ENCODE assay signal across 10 mouse cellular contexts in the genomic region with DNA sequence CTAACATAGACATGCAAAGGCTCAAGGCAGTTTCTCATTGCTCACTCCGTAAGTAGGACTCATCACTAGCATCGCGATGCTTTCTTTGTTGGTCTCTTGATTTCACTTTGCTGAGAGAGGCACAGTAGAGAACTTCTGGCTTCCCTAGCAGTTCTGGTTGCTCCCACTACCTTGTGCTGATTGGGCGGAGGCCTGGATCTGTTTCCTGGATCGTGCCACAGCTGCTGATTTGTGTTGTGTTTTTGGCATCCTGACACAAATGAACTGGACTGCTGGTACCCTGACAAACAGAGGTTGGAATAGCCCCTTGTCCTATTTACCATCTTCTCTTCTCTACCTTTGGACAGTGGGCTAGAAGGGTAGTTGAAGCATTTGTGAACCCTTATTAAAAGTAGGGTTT.
DNase-seq lines count a peak whose midpoint lies in the region; ATAC-seq lines count a peak whose summit lies in the region.
"Had no signal": no experiment of that assay in that cellular context is flagged by ENCODE, and none has a peak within 500 bp of the region (broad histone marks: within the 10 kb centered on the region; RNA-seq: fewer than 3 reads in every experiment).

No protein-coding gene starts in this region.

- intact Hi-C loops in gastrocnemius, postnatal 14 days (cut with DNase I; ENCODE audit: low total_unique reads), result no loop called here

- WGBS in heart, embryonic 14.5 days, result 68% methylated on average over 5 of the region's 5 CpGs
- 80% methylated on average over 5 of the region's 5 CpGs for WGBS in limb, embryonic 10.5 days
- WGBS in liver, embryonic 11.5 days, result 78% methylated on average over 5 of the region's 5 CpGs

- no peak overlapping the region for H3K4me2 ChIP-seq in heart, embryonic 14.5 days (ENCODE audit: low read length)
- H3K4me2 ChIP-seq in liver, embryonic 11.5 days, result no peak overlapping the region

- H3K9me3 ChIP-seq in heart, embryonic 14.5 days (ENCODE audit: control insufficient read depth, low read length), result no peaks in the 10 kb centered on the region
- H3K9me3 ChIP-seq in limb, embryonic 10.5 days (replicated peaks), result no peaks in the 10 kb centered on the region
- no peaks in the 10 kb centered on the region for H3K9me3 ChIP-seq in liver, embryonic 11.5 days (ENCODE audit: control insufficient read depth, low read length)

- no peaks in the 10 kb centered on the region for H3K27me3 ChIP-seq in heart, embryonic 14.5 days (ENCODE audit: control insufficient read depth, insufficient read depth, low read length)
- no peaks in the 10 kb centered on the region for H3K27me3 ChIP-seq in limb, embryonic 10.5 days (ENCODE audit: low read depth, poor library complexity, severe bottlenecking)
- no peaks in the 10 kb centered on the region for H3K27me3 ChIP-seq in liver, embryonic 11.5 days (replicated peaks; ENCODE audit: control insufficient read depth, insufficient read depth, low read length)
- H3K27me3 ChIP-seq: CH12.LX had no signal

- H3K4me3 ChIP-seq in heart, embryonic 14.5 days (ENCODE audit: control insufficient read depth in 1 of 2, insufficient read depth in 1 of 2, low read depth in 1 of 2, low read length in 2 of 2), result no peak overlapping the region
- H3K4me3 ChIP-seq in limb, embryonic 10.5 days, result no peak overlapping the region
- no peak overlapping the region for H3K4me3 ChIP-seq in liver, embryonic 11.5 days (ENCODE audit: low read depth, low read length)

- no peak for ATAC-seq in heart, embryonic 14.5 days (ENCODE audit: insufficient number of reproducible peaks, insufficient read depth, low FRiP score, low read depth)
- ATAC-seq in liver, embryonic 11.5 days (replicated peaks; ENCODE audit: low FRiP score), result no peak

- peak overlapping the region; percentile 14 to 17; a peak in 1 of 4 replicates for H3K27ac ChIP-seq in heart, embryonic 14.5 days (replicated peaks in 1 of 2; ENCODE audit: control insufficient read depth in 1 of 2, insufficient read depth in 1 of 2, low read depth in 2 of 2, low read length in 2 of 2)
- H3K27ac ChIP-seq in limb, embryonic 10.5 days, result peak overlapping the region; percentile 72; the same call in 1 of the 2 replicates
- no peak overlapping the region for H3K27ac ChIP-seq in liver, embryonic 11.5 days (ENCODE audit: low read depth, low read length)
- H3K27ac ChIP-seq: macrophage had no signal

- H3K4me1 ChIP-seq in heart, embryonic 14.5 days (ENCODE audit: control insufficient read depth in 2 of 2, insufficient read depth in 2 of 2, low read length in 2 of 2), result peaks cover 9 to 31% of the 10 kb centered on the region in 2 experiments
- H3K4me1 ChIP-seq in limb, embryonic 10.5 days, result peaks cover 31% of the 10 kb centered on the region
- H3K4me1 ChIP-seq in liver, embryonic 11.5 days (replicated peaks; ENCODE audit: control insufficient read depth, insufficient read depth, low read length), result no peaks in the 10 kb centered on the region

- H3K9ac ChIP-seq in heart, embryonic 14.5 days (ENCODE audit: low read length), result no peak overlapping the region
- no peak overlapping the region for H3K9ac ChIP-seq in liver, embryonic 11.5 days (ENCODE audit: low read depth, low read length)

- peak; percentile 10 for DNase-seq in gastrocnemius, postnatal 14 days
- no peak for DNase-seq in gastrocnemius, postnatal 25 days
- peak; percentile 12 to 29 for DNase-seq in adrenal gland, postnatal 36 days
- no peak for DNase-seq in limb, embryonic 10.5 days (ENCODE audit: low spot score)
- no peak for DNase-seq in liver, embryonic 11.5 days (ENCODE audit: low spot score)
- DNase-seq in Muller cell, postnatal 12 days (ENCODE audit: inconsistent ontology term), result no peak
- no peak for DNase-seq in cerebellum, adult 11 months

- H3K36me3 ChIP-seq in heart, embryonic 14.5 days (ENCODE audit: control insufficient read depth, insufficient read depth, low read length), result no peaks in the 10 kb centered on the region
- no peaks in the 10 kb centered on the region for H3K36me3 ChIP-seq in limb, embryonic 10.5 days
- no peaks in the 10 kb centered on the region for H3K36me3 ChIP-seq in liver, embryonic 11.5 days (ENCODE audit: control insufficient read depth, insufficient read depth, low read length)

Comparison
In these comparisons a context has a peak if more than half of its experiments do, and no peak if none do; other contexts are left out.
1. DNase-seq: peak in gastrocnemius, postnatal 14 days (single experiment) and adrenal gland, postnatal 36 days (2 of 2); none in gastrocnemius, postnatal 25 days (single experiment), limb, embryonic 10.5 days (single experiment), liver, embryonic 11.5 days (single experiment), Muller cell, postnatal 12 days (single experiment) and cerebellum, adult 11 months (single experiment).